Mouse (Mus musculus): ENCODE results near the gene Gm29644. TPM values are rescaled to one million over a fixed set of nuclear protein-coding genes. Genes with fewer than 3 reads are reported as not detected.

Gene Gm29644
- not detected for total RNA-seq (2023)

GRCm38 (mm10) chrY:70303187-70303586 lies at the start of gene Gm29644, which contains the start of gene Gm29423:
Gene Gm29644, minus strand, starts transcription at chrY:70303343.
Gene Gm29423, minus strand, starts transcription at chrY:70303287.

DNA sequence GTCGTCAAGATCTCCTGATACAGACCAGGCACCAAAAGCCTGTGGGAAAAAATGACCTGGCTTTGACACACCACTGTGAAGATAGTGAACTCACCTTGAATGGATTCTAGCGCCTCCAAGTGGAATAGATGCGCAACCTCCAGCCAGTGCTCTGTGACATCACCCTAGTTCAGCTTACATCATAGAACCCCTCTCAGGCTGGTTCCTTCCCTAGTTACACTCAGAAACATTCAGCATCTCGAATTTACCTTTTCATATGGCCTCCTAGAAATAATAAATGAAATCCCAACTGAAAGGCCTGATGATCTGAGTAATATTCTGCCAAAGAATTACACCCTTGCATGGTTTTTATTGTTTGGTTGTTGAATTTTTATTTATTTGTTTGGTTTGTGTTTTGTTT lies 29.6 kb downstream of the Gm29644 start, which contains the start of gene Gm21118:
Gene Gm21118 (minus strand): TSS at position 101 of the 400 bp plus-strand sequence.

Other genes with a start within 250 kb of the Gm29644 start
- not detected for gene Gm21118, start 29.7 kb downstream of the Gm29644 start, total RNA-seq (2023)
- not detected for gene Gm29423, start 56 bp downstream of the Gm29644 start, total RNA-seq (2023)
- gene Gm20888, start 138.5 kb upstream of the Gm29644 start, total RNA-seq (2023) = not detected

Data from CD4-positive naive resting alpha-beta T cell, adult 76 days (primary cell).